Mouse (Mus musculus): ENCODE measurements at regions not wholly inside any gene's neighbourhood (a gene's known extent, or its start where the extent isn't known, plus 50 kb on each side); places are given as distances from the start of the nearest gene placed in this dataset.
A peak's percentile ranks its signal among the peaks of the same experiment; 100 is the strongest.

DNA sequence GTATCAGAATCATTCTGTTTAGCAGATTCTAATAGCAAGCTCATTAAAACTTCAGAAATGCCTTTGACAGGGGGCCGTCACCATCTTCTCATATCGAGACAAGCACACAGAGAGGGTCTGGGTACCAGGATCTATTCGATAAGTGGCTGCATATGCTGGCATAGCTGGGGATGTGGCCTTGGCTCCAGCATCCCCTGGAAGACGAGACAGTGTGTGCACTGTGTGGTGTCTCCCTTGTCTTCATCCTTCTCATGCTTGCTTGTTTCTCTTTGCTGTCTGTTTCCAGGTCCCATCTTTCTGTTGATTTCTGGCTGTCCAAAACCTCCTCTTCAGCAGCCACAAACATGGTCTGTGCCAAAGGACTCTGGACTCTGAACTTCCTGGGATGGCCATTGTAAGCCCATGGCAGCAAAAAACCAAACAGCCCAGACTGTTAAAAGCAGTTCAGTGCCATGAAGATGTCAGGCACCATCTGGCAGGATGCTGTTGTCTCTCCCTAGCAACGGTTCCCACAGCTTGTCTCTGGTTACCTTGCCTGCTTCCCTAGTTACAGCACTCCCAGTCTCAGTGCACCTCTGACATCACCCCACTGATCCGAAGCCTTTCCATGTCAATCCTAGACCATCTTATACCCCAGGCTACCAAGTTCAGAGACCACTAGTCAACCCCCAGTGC, 56.5 kb downstream of the Kctd12 start:
- DNase-seq = no peak

DNA sequence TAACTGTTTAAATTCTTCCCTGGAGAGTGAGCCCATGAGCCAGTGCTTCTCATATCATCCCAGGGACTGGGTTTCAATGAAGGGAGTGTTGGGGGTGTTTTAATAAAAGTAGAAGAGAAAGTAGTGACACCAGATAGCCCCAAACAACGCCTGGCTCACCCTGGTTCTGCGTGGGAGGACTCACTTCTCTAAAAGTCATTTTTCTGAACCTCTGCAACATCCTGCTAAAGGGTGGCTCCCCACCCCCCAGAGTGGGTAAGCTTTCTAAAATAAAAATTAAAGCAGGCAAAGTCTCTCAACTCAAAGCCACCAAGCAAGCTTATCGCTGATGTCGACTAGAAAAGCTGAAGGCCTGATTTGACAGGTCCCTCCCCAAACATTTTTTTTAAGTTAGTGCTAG, 57.8 kb downstream of the Kctd12 start:
- peak; percentile 15 for DNase-seq

DNA sequence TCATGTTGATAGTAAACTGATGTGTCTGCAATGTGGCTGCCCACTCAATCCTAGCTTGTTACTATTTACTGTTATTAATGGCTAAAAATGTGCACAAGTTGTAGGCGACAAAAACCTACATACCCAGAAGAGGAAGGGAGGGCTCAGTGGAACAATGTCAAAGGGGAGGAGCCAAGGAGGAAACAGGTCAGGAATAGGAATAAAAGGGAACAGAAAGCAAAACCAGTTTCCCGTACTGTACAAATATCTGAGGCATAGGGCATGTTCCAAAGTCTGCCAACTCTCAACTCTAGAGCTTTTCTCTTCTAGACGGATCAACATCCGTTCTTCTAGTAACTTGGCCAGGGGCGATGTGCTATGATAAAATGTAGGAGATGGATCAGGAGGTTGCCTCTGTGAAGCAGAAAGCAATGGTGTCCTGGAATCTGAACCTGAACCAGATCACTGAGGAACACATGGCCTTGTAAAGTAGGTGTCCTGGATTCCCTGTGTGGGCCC, 59.9 kb downstream of the Kctd12 start:
- no peak for DNase-seq

DNA sequence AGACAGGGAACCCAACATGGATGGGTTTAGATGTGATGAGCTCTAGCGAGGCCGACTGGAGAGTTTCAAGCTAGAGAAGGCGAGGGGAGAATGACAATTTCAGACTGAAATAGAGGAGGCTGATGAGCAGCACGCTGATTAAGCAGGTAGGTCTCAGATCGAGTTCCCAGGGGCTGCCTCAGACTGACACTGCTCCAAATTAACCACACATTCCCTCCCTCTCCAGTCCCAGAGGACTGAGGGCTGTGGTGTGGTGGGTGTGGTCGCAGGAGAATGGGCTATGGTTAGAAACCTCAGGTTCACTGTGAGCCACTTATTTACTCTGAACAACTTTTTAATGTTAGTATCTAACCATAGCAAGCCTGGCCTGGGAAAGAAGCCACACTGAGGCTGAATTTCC, 62.0 kb downstream of the Kctd12 start:
- no peak for DNase-seq

DNA sequence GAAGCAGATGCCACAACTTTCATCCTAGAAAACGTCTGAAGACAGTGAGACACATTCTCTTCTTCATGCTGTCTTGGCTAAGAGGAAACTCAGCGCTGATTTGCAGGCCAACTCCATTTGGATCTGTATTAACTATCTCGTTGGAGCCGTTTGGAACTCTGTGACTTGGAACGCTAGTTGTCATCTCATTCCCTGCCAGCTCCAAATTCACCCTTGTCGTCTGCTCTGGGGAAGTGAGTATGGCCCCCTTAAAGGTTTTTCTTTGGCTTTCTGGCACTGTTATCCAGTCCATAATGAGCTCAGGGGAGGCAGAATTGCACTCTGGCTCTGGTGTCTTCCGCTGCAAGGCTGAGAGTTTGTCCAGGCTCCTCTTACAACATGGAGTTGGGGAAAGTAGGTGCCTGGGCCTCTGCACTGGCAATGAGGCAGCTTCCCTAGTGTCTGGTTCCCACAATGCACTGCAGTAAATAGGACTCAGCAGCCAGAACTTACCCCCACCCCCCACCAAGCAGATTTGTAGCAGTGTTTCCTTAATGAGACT, 63.1 kb downstream of the Kctd12 start:
- no peak for DNase-seq

DNA sequence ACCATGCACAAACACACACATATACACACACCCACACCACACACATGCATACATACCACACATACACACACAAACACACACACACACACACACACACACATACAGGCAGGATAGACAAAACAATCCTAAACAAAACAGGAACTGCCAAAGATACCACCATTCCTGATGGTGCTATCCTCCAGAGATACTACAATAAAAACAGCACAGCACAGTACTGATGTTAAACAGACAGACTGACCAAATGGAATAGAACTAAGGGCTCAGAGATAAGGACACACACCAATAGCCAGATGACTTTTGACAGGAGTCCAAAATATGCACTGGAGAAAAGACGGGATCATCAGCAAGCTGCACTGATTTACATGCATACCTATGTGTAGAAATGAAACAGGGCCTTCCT, 64.5 kb downstream of the Kctd12 start:
- no peak for DNase-seq

DNA sequence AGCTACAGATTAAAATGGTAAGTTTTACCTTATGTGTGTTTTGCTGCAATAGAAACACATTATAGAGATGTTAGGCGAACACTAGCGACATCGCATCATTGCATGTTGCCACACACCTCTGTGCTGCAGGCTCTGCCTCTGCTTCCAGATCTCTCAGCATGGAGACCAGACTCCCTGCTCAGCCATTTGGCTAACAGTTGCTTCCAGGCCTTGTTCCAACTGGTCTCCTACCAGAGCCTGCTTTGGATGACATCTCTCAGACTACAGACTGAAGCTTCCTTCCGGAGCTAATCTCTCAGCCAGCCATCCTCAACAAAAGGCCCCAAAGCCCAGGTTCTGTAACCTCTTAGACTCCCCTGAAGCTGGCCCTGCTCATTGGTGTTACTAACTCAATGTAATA, 66.5 kb downstream of the Kctd12 start:
- DNase-seq = no peak

DNA sequence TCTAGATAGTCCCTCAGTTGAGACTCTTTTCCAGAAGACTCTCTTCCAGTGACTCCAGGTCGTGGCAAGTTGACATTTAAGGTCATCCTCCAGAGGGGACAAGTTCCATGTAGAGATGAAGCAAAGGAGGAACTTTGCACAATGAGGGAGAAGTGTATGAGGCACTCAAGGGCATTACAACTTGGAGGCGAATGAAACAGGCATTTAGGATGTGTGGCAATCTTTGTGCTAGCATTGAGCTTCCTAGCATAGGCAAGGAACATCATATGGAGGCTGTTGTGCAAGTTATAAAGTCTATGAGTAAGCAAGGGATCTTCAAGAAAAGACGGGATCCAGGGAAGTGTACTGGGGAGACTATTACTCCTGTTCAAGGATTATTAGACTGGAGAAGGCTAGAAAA, 70.9 kb downstream of the Kctd12 start:
- no peak for DNase-seq

DNA sequence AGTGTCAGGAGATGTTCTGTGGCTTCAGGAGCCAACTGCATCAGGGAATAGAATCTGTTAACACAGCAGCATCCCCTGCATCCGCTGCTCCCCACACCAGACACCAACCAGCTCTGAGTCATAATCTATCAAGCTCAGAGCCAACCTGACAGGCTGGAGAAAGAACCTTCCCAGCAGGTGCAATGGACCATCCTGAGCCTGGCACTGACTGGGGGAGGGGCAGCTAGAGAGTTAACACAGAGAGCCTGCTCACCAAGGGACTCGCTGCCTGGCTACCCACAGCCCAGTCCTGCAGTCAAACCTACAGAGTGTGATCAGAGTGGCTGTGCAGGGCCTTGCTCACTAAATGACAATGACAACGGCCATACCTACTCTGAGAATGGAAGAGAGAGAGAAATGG, 73.4 kb downstream of the Kctd12 start:
- DNase-seq = no peak

DNA sequence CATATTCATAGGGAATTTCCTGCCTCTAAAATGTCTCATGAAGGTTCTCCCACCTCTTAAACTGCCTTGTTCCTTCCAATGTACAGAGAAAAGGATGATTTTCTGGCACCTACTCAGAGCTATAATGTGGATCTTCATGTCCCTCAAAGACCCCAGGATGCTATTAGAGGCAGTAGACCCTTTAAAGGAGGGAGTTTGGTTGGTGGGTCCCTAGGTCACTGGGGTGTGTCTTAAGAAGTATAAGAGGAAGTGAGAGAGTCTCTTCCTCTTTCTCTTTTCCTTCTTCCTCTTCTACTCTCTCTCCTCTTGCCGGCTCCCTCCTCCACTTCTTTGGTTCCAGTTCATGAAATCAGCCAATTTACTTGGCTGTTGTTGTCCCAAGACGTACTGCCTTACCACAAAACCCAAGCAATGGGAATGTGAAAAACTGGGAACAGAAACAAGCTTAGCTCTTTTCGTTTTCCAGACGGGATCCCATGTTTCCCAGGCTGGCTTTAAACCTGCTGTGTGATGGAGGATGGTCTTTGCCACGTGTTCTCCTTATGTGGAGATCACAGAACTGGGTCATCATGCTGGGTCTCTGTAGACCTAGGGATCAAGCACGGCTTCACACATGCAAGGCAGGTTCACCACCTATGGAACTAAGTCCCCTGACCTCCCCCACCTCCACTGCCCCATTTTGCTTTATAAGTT, 74.9 kb downstream of the Kctd12 start:
- no peak for DNase-seq

DNA sequence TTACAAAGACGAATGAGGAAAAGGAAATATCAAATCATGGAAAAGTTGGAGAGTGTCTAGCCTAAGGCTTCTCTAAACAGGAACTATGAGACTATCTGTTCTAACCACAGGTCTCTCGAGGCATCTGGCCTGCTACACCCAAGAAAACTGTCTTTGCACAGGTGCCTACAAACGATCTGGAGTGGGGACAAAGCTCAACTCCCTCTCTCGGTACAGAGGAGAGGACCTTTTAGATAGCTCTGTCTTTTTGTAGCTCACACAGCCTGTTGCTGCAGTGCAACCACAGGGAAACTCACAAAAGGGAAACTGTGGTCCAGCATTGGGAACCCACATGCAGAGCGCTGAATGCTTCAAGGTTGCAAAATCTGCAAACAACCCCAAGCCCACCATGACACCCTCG, 75.6 kb downstream of the Kctd12 start:
- DNase-seq = no peak

DNA sequence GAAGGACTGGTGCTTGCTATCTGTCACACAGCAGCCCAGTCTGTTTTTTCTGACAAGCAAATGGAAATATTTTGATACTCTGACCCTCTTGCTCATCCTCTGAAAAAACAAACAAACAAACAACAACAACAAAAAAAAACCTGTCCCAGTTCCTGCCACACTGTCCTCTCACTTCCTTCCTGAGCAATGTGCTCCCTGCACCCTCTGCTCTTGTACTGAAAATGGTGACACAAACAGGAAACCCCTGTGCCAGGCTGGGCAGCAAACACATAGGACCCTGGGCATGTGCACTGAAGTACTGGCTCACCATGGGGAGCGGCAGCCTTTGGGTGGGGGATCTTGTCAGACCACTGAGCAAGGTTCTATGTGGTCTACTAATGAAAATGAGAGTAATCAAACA, 76.2 kb downstream of the Kctd12 start:
- no peak for DNase-seq

DNA sequence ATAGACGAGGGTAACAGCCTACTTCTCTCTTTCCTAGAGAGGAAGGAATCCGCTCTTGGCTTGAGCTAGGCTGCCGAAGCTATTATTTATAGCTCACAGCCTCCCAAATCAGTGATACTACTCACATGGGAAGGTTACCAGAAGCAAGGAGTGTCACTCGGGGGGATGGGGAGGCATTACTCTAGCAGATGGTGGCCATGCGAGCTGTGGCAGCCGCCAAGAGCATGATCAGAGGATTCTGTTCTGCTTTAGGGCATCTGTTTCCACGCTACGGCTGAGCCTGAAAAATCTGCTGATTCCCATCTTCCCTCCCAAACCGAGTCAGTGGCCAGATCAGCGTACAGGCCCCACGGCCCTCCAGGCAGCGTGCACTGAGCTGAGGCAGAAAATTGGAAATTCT, 79.5 kb downstream of the Kctd12 start:
- DNase-seq = no peak

DNA sequence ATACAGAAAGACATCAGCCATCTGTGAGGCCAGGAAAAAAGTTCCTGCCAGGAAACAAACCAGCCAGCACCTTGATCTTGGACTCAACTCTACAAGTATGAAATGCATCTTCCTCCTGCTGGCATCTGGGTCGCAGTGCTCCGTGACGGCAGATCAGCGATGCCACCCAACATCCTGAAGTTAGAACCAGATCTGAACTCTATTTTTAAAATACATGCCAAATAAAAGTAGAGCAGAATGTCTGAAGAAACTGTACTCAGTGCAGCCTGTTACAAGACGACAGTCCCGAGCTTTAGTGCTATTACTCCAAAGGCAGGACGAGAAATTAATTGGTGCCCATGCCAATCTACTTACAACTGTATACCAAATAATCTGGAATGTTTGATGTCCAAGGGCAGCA, 80.2 kb downstream of the Kctd12 start:
- DNase-seq = no peak

DNA sequence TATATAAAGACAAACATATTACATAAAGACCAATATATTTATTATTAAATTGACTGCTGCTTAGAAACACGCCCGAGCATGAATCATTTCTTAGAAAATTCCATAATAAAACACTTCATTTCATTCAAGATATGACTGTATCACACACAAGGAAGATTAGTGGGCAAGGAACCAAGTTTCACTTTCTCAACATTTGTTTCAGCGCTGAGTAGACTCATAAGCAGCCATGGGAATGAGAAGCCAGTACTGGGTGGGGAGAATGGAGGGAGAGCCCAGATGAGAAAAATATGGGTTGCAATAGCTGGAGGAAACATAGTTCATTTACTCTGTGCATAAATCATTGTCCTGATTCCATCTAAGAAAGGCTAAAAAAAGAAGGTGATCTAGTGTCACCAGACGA, 84.0 kb downstream of the Kctd12 start:
- DNase-seq = no peak

DNA sequence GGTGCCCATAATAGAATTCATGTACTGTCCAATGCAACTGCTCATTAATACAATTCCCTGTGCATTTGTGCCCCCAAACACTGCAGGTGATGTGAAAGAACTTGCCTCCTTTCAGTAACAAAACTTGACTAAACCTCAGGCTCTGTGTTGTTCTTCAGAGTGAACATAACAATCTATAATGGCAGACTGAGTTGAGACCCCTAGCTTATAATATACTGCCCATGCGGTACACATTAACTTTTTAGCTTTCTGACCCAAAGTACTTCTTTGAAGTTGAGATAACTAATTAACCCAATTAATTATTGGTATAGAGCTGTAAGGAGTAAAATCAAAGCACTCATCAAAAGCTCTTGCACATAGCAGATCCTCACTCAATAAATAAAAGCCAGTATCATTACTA, 85.4 kb downstream of the Kctd12 start:
- DNase-seq = no peak

DNA sequence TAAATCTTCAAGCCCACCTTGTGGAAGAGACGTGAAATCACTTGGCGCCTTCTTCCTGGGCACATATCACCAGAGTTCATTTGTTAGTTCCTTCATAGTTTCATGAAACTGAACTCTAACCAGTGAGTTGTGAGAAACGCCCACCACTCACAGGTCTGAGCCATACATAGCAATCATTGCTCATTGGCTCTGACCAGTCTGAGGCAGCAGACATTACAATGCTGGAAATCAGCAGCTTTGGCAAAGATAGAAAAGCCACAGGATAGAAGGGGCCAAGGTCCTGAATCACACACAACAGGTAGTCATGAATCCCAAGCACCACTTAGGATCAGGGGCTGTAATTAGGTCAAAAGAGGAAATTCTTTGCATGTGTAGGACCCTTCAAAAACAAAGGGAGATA, 85.9 kb downstream of the Kctd12 start:
- DNase-seq = no peak

DNA sequence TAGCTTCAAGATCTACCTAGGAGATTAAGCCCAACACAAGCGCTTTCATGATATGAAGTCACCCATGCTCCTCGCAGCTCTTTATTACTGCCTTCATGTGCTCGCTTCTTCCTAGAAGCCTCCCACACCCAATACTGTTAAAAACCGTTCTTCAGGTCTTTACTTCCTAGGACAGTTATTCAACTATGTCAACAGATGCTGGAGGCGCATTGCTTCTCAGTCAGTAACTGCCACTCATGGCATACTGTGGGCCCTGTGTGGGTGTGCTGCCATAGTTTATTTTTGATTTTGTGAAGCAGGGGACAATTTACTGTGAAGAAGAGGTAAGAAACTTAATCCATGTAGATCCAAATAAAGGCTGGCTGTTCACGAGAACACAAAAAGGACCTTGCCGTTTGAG, 89.2 kb downstream of the Kctd12 start:
- no peak for DNase-seq

DNA sequence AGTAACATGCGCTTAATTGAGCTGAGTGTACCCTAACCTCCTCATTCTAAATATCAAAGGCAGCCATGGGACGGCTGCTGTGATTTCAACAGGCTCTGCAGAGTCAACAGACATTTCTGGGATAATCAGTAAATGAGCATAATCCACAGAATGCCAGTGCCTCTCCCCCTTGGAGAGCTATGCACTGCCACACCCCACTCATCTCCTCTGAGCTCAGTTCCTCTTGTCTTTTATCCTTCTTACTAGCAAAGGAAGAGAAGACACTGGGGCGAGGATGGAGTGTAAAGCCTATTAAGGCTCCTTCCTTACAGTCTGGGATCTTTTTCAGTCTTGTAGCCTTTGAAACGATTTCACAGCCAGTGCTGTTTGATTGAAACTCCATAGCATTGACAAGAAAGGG, 90.9 kb downstream of the Kctd12 start:
- no peak for DNase-seq

DNA sequence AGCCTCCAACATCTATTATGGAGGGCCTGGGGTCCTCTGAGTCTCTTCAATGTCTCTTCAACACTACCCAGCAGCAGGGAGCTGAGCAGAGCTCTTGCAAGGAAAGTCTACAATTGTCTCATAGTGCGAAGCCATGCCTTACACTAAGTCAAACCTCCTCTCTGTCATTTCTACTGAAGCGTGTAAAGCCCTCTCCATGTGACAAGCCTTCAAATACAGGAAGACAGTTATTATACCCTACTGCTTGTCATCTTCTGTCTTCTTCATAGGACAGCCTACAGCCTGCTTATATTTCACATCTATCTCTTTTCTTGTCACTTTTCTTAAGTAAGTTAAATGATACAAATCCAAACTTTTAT, 97.2 kb downstream of the Kctd12 start:
- DNase-seq = no peak

DNA sequence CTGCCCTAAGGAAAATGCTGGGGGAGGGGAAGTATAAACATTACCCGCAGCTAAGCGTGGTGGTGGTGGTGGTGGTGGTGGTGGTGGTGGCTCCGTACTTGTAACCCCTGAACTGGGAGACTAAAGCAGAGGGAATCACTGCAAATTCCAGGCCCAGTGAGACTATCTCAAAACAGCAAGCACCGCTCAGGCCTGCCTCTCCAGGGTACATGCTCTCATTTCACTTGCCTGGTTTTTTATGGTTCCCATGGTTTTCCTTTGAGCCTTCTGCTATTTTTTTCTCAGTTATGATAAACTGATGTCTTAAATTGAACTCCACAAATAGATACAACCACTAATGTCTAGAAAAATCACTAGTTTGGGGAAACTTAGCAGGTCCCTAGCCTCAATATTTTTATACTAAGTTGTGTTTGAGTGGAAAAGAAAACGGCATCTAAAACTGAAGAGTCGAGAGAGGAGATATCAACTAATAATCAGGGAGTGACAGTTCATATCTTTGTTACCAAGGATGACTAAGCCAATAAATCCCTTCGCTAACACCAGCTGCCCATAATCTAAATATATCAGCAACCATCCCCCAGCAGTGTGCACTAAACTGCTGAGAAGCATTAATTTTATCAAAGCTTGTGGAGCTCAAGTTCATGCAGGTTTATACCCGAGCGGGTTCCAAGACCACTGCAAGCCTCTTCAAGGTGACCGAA, 97.7 kb downstream of the Kctd12 start:
- no peak for DNase-seq

DNA sequence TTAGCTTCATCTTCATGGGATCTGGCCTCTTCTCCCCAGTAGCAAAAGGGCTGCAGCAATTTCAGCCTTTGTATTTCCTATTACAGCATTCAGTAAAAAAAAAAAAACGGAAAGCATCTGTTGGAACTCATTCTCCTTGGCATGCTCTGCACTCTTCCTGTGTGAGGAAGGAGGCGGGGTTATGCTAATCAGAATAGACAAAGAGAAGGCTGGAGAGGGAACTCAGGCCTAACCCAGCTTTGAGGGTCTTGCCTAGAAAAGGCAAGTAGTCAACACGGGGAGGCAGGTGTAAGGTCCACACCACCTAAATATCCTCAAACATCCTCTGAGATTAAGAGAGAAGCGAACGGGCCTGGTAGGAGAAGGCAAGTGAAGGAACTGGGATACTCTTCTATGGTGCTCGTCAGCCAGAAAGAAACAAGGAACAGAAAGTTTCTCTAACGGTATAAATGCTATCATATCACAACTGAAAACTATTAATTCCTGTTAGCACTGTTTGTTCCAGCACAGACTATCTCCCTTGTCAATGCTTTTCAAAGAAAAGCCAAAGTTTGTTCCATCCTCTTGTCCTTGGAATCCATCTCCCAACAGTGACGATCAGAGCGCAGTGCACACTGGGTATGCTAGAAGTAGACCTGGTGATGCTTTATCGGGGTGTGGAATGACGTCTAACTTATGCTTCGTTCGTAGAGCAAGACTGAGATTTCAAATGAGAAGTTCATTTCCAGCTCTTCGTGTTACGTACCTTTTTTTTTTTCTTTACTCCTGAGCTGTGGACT, 98.9 kb downstream of the Kctd12 start:
- peak; percentile 26 for DNase-seq

DNA sequence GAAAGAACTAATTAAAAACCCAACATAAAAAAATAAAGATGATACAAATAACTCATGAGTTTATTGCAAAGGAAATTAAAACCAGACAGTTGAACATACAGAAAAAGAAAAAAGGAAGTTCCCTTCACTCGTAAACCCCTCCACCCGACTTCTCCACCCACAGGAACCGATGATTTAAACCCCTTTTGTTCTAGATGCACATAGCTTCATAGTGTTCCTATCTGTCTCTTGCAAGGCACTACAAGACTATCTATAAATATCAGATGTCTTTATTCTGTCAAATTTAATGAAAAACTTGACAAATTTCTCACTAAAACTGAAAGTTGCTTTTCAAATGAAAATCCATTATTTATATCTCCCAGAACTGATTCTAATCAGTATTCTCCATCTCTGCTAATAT, 100.2 kb downstream of the Kctd12 start:
- no peak for DNase-seq
